Mouse (Mus musculus): ENCODE measurements around the gene Myt1l.

Gene Myt1l

DNA sequence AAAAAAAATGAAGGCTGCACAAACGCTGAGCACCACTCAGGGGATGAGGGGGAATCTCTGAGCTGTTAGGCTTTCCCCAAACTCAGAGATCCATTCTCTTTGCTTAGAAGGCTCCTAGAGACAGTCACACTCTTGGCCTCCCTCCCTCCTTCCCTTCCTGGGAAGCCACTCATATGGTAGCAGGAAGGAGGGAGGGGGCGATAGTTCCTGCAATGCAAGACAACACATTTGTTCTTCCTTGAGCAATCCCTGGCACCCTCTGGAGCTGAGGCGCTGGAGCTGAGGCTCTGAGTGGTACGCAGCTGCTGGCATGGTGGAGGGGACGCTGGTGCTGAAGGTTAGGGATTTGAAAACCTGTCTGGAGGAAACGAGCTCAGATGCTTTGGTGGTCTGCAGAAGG, 28.7 kb downstream of the Myt1l start:
- in situ Hi-C loops (cut with MboI; ENCODE audit: low pct_unique_long_range_greater_than_20kb in 1 of 2, low sequenced_read_pairs in 2 of 2, unreplicated experiment in 1 of 2): no loop called here

DNA sequence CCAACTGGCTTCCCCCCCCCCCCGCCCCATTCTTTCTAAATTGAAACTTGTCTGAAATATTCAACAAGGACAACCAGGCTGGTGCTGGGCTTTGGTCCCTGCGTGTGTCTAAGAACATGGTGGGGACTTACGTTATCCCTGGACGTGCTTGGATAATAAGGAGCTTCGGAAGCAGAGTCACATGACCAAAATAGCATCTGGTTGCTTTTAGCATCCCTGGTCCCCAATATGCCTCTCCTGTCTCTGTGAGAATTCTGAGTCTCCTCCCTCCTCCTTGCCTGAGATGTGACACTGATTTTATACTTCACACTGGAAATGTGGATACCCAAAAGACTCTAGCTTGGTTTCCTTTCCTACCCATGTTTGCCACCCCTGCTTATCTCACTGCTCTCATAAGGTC, 31.6 kb downstream of the Myt1l start:
- in situ Hi-C loops (cut with MboI; ENCODE audit: low pct_unique_long_range_greater_than_20kb in 1 of 2, low sequenced_read_pairs in 2 of 2, unreplicated experiment in 1 of 2): no loop called here

DNA sequence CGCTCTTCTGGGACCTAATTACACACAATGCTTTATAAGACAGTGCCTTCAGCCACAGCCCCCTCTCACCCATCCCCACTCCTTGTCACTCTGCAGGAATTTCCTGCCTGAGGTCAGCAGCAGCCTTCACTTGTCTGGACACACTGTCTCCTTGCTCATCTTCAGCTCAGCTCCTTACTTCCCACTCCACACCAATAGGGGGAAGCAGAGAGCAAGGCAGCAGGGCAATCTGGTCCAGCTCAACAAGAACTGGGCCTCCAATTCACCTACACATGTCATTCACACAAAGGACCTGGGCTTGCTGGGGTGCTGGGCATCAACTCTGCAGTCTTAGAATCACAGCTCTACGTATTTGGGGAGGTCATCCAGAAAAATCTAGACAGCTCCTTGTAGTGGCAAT, 33.0 kb downstream of the Myt1l start:
- in situ Hi-C loops (cut with MboI; ENCODE audit: low pct_unique_long_range_greater_than_20kb in 1 of 2, low sequenced_read_pairs in 2 of 2, unreplicated experiment in 1 of 2): no loop called here

DNA sequence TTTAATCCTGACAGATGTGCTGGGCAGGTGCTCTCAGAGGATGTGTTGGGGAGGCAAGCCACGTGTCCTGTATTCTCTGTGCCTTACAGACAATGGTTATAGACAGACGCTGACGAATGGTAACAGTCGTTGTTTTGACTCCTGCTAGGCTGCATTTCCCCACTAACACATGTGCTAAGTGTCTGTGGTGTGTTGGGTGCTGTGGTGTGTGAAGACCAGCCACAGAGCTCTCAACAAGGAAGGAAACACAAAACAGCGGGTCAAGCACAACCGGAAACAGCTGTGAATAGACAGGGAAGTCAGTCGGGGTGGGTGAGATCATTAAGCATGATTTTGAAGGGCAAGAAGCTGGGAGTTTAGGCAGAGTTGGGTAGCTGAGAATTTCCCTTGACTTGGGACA, 41.1 kb downstream of the Myt1l start:
- in situ Hi-C loops (cut with MboI; ENCODE audit: low pct_unique_long_range_greater_than_20kb in 1 of 2, low sequenced_read_pairs in 2 of 2, unreplicated experiment in 1 of 2): no loop called here

DNA sequence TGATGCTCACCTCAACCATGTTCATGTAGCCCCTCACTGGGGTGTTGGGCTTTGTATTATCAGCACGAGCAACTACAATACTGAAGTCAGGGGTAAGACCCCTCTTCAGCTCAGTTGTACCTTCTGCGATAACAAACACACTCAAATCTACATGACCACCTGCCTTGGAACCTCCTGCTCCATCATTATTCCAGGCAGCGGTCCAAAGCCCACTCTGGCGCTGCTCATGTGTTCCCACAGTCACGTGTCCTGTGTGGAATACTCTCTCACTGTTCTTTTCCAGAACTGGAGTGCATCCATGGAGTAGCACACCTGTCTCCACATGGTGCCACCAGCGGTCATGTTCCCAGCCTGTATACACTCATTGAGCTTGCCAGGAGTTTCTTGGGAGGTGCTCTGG, 42.2 kb downstream of the Myt1l start:
- in situ Hi-C loops (cut with MboI; ENCODE audit: low pct_unique_long_range_greater_than_20kb in 1 of 2, low sequenced_read_pairs in 2 of 2, unreplicated experiment in 1 of 2): no loop called here

DNA sequence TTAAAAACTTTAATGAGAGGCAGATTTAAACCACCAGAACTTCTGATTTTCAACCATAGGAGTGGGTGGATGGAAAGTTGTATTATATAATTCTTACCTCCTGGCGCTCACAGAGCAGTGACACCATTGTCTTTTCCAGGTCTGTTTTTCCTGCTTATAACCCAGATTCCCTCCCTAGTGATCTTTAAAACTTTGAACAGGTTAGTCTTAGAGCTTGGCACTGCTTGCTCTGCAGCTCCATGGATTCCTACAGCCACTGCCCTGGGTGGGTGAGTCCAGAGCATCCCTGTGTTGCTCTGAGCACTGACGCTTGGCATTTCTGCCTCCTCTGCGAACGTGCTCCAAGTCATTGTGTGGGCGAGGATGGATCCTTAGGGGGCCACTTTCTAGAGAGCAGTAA, 43.4 kb downstream of the Myt1l start:
- in situ Hi-C loops (cut with MboI; ENCODE audit: low pct_unique_long_range_greater_than_20kb in 1 of 2, low sequenced_read_pairs in 2 of 2, unreplicated experiment in 1 of 2): no loop called here

DNA sequence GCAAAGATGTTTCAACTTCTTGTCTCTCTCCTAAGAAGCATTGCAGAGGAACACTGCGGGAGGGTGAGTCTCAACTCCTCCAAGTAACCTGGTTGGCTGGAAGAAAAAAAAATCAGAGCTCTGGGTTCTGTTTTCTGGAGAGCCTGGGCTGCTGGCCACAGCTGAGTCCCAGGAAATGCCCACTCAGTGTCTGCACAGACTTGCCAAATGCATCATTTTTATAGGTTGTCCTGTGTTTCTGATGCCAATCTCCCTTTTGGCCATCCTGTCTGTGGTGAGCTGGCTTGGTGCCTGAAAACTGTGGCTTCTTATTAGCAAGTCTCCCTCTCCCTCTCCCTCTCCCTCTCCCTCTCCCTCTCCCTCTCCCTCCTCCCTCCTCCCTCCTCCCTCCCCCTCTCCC, 65.6 kb downstream of the Myt1l start:
- in situ Hi-C loops (cut with MboI; ENCODE audit: low pct_unique_long_range_greater_than_20kb in 1 of 2, low sequenced_read_pairs in 2 of 2, unreplicated experiment in 1 of 2): no loop called here

DNA sequence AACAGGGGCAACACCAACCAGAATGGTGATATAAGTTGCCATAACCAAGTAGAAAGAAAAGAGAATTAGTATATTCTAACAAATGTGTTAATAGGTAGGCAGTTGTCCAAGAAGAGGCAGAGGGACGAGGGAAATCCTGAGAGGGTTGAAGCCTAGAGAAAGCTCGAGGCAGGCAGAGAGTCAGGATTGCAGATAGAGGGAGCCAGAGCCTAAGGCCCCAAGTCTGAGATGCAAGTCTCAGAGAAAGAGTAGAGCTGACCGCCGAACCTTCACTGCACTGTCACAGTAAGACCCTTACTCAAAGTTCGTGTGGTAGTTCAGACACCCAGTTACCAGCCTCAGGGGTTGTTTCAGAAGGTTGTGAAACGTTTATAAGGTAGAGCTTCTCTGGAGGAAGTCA, 71.7 kb downstream of the Myt1l start:
- in situ Hi-C loops (cut with MboI; ENCODE audit: low pct_unique_long_range_greater_than_20kb in 1 of 2, low sequenced_read_pairs in 2 of 2, unreplicated experiment in 1 of 2): no loop called here

DNA sequence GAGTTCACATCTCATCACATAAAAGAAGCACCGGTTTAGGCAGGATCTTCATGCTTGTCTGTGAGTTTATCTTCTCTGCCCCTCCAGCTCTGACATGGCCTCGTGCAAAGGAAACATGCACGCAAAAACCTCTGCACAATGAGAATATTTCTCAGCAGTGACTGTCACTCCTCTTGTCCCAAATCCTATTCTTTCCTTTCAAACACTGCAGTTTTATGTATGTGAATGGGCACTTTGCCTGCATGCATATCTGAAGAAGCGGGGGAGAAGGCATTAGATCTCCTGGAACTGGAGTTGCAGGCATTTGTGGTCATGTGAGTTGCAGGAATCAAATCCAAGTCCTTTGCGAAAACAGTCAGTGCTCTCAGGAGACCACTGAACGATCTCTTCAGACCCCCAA, 73.0 kb downstream of the Myt1l start:
- in situ Hi-C loops (cut with MboI; ENCODE audit: low pct_unique_long_range_greater_than_20kb in 1 of 2, low sequenced_read_pairs in 2 of 2, unreplicated experiment in 1 of 2): no loop called here

DNA sequence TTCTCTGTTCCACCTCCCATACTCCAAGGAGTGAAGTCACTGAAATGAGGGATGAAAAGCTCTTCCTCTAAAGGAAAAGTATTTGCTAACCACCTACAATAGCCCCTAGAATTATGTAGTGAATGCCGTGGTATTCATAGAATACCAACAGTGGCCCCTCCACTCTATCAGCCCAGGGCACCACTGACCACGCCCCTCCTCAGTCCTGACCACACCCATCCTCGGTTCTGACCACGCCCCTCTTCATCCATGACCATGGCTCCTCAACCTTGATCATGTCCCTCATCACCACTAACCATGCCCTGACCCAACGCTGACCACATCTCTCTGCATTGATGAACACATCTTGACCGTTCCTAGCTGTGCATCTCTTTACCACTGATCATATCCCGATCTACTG, 76.5 kb downstream of the Myt1l start:
- in situ Hi-C loops (cut with MboI; ENCODE audit: low pct_unique_long_range_greater_than_20kb in 1 of 2, low sequenced_read_pairs in 2 of 2, unreplicated experiment in 1 of 2): no loop called here

DNA sequence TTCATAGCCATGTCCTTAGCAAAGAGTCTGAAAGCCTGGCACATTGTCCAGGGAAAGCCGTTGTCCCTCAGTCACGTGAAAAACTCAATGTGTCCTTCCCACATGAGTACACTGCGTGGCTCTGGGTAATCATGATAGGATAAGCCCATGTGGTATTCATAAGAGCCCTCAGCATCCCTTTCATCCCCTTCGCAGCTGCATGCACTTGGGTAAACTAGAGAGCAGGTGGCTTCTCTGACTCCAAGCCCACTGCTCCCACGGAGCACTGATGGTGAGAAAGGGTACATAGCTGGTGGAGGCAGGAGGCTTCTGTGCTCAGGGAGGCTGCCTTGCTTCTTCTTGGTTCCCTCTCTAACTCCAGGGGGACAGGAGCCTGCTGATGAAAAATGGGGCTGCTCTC, 76.9 kb downstream of the Myt1l start:
- in situ Hi-C loops (cut with MboI; ENCODE audit: low pct_unique_long_range_greater_than_20kb in 1 of 2, low sequenced_read_pairs in 2 of 2, unreplicated experiment in 1 of 2): no loop called here

DNA sequence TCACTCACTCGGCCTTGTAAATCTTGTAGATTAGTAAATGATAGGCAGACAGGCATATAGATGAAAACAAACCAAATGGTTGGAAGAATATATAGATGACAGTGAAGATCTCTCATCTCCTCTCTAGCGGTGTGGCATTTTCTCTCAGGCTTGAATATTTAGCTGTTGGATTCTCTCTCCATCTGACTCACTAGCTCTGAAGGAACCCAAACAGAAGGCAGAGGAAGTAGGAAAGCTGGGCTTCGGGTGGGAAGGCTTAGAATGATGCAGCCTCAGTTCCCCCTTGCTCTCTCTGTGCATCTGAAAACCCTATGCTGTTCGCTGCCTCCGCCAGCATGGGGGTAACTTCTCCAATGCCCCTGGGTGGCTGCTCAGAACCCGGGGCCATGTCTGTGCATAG, 78.0 kb downstream of the Myt1l start:
- in situ Hi-C loops (cut with MboI; ENCODE audit: low pct_unique_long_range_greater_than_20kb in 1 of 2, low sequenced_read_pairs in 2 of 2, unreplicated experiment in 1 of 2): no loop called here

DNA sequence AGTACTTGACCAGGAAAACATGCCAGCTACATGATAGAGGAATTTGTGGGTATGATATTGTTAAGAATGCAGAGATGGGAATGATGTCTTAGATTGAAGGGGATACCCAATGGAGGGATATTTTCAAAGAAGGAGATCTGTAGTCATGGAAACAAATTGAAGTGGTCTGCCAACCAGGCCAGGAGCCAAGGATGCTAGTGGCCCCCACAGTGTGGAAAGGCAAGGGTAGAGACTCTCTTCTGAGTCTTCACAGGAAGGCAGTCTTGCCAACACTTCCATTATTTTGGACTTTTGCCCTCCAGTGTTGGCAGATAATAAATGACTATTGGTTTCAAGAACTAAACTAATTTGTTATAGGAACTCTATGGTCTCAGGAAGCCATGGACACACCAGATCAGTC, 89.6 kb downstream of the Myt1l start:
- in situ Hi-C loops (cut with MboI; ENCODE audit: low pct_unique_long_range_greater_than_20kb in 1 of 2, low sequenced_read_pairs in 2 of 2, unreplicated experiment in 1 of 2): no loop called here

DNA sequence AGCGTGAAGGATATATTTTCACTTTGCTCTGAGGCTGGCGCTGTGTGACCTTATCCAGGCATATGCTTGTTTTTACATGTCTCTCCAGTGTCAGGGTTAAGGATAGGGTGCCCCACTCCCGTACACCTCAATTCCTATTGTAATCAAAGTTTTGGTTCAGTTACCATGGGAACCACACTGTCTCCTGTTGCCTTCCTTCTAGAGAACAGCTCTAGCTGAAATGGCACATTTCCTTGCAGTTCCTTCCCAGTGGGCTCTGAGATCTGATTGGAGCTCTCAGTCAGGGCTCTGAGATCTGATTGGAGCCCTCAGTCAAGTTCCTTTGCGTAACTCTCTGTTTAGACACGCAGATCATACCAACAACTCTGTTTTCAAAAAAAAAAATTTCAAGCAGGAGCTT, 93.3 kb downstream of the Myt1l start:
- in situ Hi-C loops (cut with MboI; ENCODE audit: low pct_unique_long_range_greater_than_20kb in 1 of 2, low sequenced_read_pairs in 2 of 2, unreplicated experiment in 1 of 2): no loop called here

DNA sequence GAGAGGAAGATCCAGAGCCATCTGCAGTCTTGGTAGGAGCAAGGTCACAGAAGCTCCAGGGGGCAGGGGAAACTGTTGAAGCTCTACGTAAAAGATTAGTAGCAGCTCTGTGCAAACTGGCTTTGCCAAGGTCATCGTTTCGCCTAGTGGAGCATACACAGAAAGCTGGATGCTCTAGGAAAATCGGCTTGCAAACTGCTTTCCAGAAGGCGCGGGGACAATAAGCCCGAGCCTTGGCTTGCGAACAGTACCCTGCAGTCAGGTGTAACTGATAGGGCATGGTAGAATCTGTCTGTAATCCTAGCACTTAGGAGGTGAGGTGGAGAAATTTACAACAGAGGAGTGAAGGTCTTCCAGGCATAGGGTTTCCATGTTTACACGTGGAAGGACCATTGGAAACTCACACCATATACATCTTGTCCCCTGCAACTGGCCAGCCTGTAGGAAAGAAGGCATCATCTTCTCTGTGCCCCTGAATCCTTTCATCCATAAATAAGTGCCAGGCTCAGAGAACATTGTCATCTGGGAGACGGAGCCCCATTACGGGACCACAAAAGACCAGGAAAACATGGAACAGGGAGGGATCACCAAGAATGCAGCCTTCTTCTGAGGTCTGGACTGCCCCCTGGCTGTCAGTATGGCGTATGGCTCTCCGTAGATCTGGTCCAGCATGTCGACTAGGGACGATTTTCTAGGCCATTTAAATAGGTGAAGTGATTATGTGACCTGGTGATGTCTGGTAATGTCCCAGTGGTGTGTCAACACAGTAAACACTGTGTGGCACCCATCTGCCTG, 100.0 kb downstream of the Myt1l start:
- in situ Hi-C loops (cut with MboI; ENCODE audit: low pct_unique_long_range_greater_than_20kb in 1 of 2, low sequenced_read_pairs in 2 of 2, unreplicated experiment in 1 of 2): no loop called here

DNA sequence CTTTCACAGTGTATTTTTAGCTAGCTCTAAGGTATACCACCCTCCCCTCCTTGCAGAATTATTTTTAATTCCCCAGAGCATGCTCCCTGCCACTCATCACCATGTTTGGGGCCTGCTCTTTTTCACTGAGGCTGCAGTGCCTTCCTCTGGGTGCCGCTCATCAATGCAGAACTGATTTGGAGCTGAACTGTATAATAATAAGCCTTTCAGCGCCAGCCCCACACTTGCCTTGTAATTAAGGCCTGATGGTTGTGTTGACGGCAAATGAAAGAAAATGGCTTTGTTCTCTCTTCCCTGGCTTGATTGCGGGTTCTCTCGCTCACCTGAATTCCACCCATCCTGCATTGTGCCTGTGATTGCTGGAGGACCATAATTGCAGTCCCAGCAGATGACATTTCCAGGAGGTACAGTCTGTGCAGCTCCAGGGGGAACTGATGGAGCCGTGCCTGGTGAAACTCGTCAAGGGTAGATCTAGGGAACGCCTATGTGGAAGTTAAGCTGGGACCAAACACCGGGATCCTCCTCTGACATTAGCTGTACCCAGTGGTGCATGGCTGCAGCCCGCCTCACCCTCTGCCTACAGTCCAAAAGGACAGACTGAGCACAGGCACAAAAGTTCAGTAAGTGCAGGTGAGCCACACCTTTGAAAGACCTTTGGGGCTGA, 101.8 kb downstream of the Myt1l start:
- in situ Hi-C loops (cut with MboI; ENCODE audit: low pct_unique_long_range_greater_than_20kb in 1 of 2, low sequenced_read_pairs in 2 of 2, unreplicated experiment in 1 of 2): no loop called here

DNA sequence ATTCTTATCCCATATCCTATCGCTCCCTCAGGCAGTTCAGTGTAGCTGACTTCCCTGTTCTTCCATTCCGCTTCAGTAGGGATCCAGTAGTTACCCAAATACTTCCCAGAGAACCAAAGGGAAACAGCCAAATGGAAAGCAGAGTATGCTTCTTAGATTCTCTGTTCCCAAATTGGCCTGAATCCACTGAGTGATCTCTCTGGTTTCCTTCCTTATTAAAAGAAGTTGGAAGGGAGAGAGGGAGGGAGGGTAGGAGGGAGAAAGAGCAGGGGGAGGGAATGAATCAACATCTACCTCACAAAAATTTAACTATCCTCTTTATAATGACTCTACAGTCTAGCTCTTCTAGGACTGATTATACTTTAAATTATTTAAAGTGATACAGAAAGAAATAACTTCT, 106.3 kb downstream of the Myt1l start:
- in situ Hi-C loops (cut with MboI; ENCODE audit: low pct_unique_long_range_greater_than_20kb in 1 of 2, low sequenced_read_pairs in 2 of 2, unreplicated experiment in 1 of 2): no loop called here

DNA sequence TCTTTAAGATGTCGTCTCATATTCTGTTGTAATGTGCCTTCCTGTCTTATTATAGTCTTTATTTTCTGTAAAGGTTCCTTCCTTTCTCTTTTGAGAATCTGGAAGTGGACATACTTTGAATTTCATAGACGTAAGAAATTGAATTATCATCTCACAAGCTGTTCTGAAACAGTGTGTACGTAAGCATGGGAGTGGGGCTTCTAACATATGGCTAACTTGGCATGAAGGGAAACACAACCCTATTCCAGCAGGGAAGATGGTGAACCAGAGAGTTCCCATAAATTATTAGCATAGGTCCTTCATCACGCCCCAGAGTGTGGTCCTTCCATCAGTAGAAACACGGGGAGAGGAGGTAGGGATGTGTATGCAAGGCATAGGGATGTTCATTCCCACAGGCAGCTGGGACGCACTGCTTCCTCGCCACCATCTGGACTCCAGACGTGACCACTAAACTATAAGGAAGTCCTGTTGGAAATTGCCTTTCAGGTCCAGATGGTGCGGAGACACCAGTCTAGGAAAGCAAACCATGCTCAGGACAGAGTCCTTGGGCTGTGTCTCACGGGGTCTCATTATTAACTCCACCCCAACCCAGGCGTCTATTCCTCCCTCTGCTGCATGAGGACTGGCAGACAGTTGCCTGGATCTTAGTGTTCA, 111.5 kb downstream of the Myt1l start:
- in situ Hi-C loops (cut with MboI; ENCODE audit: low pct_unique_long_range_greater_than_20kb in 1 of 2, low sequenced_read_pairs in 2 of 2, unreplicated experiment in 1 of 2): no loop called here

DNA sequence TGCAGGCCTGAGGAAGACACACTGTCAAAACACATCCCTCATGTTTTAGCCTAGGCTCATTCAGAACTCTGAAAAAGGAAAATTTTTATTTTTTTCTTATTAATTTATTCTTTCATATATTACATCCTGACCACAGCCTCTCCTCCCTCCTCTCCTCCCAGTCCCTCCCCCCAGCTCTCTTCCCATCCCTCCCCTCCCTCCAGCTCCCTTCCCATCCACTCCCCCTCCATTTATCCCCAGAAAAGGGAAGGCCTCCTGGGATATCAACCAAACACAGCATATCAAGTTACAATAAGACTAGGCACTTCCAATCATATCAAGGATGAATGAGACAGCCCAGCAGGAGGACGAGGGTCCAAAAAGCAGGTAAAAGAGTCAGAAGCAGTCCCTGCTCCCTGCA, 112.0 kb downstream of the Myt1l start:
- in situ Hi-C loops (cut with MboI; ENCODE audit: low pct_unique_long_range_greater_than_20kb in 1 of 2, low sequenced_read_pairs in 2 of 2, unreplicated experiment in 1 of 2): no loop called here

DNA sequence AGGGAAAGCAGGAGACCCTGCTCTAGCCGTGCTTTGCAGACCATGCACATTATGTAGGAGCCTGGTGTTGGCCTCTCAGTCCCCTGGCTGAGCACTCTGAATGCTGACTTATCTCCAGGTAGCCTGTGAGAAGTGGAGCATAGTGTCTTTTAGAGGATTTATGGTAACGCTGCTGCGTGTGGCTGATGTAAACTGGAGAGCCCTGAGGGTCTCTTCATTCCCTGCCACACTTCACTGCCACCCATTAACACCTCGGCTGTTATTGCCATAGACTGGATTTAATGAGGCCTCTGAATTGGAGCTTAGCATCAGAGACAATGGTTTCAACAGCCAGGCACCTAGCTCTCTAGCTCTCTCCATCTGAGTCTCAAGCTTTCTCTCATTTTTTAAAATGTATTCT, 114.7 kb downstream of the Myt1l start:
- in situ Hi-C loops (cut with MboI; ENCODE audit: low pct_unique_long_range_greater_than_20kb in 1 of 2, low sequenced_read_pairs in 2 of 2, unreplicated experiment in 1 of 2): no loop called here
